Mouse (Mus musculus) granulocyte monocyte progenitor cell, adult 5-6 weeks (primary cell): ENCODE results near the gene Lysmd2. TPM values are rescaled to one million over a fixed set of nuclear protein-coding genes. Genes with fewer than 3 reads are reported as not detected.

Source experiments
- ATAC-seq: replicated peaks from 2 replicates; pipeline ENCODE4 v1.8.0; 2016; ENCODE audit warnings: mild to moderate bottlenecking, moderate TSS enrichment, inconsistent platforms; ENCODE audit not compliant: poor library complexity, severe bottlenecking
- total RNA-seq, 2 experiments: library from RNA; stranded (forward) in 1 of 2; stranded (reverse) in 1 of 2; fragments of 200-712, 200-1000 nt in 1 of 2; fragments of >200 nt in 1 of 2; fragmentation: Nextera tagmentation in 1 of 2; gene quantifications; 2 replicates each; pipeline ENCODE4 v1.2.3; 2014 to 2017

The Lysmd2 gene
- total RNA-seq, 2 experiments from 2014 or later, result 0.52 to 0.75 TPM

DNA sequence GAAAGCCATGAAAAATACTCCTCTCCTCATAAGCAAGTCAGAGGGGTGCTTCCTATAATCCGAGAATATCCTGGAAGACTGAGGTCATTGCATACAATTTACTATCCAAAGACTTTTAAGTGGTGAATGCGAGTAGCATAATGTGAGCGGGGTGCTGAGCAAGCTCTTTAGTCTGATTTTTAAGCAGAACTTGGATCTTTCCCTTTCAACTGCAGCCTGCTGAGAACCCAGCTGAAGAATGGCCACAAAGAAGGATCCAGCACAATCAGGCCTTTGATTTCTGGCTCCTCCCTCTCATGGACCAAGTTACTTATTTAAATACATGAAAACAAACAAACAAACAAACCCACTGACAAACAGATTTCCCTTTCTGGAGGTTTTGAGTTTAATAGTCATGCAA, 59.2 kb downstream of the Lysmd2 start:
- ATAC-seq, result no peak

Other genes with a start within 250 kb of the Lysmd2 start
- gene Mapk6, start 215.7 kb upstream of the Lysmd2 start, total RNA-seq (2014; fragmentation: Nextera tagmentation), result 42.4 and 47.8 TPM in 2 replicates
- gene Mapk6, start 215.7 kb upstream of the Lysmd2 start, total RNA-seq (2017), result 59.2 and 71.6 TPM in 2 replicates
- 23.2 and 24.2 TPM in 2 replicates for gene Leo1, start 184.2 kb upstream of the Lysmd2 start, total RNA-seq (2014; fragmentation: Nextera tagmentation)
- 38.9 and 42.7 TPM in 2 replicates for gene Leo1, start 184.2 kb upstream of the Lysmd2 start, total RNA-seq (2017)
- gene Tmod3, start 66.1 kb upstream of the Lysmd2 start, total RNA-seq (2014; fragmentation: Nextera tagmentation), result 52.9 and 58.1 TPM in 2 replicates
- 59.5 and 64.2 TPM in 2 replicates for gene Tmod3, start 66.1 kb upstream of the Lysmd2 start, total RNA-seq (2017)
- 0.09 TPM in 1 of 2 replicates, not detected in the other for gene Tmod2, start 14.4 kb upstream of the Lysmd2 start, total RNA-seq (2014; fragmentation: Nextera tagmentation)
- not detected in 2 replicates for gene Tmod2, start 14.4 kb upstream of the Lysmd2 start, total RNA-seq (2017)
- gene Scg3, start 58.3 kb downstream of the Lysmd2 start, total RNA-seq (2014; fragmentation: Nextera tagmentation), result not detected in 2 replicates
- gene Scg3, start 58.3 kb downstream of the Lysmd2 start, total RNA-seq (2017), result not detected in 2 replicates
- not detected in 2 replicates for gene Bmp5, start 149.6 kb downstream of the Lysmd2 start, total RNA-seq (2014; fragmentation: Nextera tagmentation)
- gene Bmp5, start 149.6 kb downstream of the Lysmd2 start, total RNA-seq (2017), result not detected in 2 replicates